Mouse (Mus musculus): Measurements from ENCODE around the gene Ccnd2.

DNA sequence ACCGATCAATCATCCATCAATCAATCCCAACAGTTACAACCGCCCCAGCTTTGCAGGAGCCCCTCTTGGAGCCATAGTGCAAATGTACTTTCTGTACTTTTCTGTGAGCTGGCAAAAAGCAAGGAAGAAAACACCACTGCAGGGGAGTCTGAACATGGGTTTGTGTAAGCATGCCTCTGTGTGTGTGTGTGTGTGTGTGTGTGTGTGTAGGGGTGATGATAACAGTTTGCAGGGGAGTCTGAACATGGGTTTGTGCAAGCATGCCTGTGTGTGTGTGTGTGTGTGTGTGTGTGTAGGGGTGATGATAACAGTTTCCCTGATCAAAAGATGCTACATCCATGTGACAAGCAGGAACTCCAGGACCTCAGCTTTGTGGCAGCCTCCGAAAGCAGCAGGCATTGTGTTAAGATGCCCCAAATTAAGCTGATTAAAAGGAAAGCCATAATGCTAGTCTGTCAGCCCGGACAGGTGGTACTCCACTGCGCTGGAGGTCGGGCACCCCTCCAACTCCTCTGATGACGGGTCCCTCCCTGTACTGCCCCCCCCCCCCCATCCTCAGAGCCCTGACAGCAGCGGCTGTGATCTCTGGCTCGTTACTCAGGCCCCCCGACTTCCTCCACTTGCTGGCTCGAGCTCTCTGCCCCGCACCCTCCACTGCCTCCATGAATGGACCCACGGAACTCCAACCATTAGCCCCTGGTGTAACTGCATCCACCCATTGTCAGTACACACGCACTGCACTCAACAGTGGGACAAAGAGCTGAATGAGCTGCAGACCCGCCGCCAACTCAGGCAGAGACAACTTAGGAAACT is 18.4 kb downstream of the Ccnd2 start:
- TF ChIP-seq CTCF (IDR thresholded peaks at IDR 0.05; ENCODE audit: control insufficient read depth, insufficient read depth, insufficient read length) (no peak), MYOD1 (IDR thresholded peaks at IDR 0.05; ENCODE audit: control insufficient read depth, insufficient read length, low read depth) (no peak)

Data from C2C12 (cell line).